Mouse (Mus musculus) spleen, adult 2 months (tissue): ENCODE data around the gene Best1.

Experiments used
- CTCF ChIP-seq: fragments of 200-500 bp; IDR thresholded peaks from 2 replicates; pipeline ENCODE4 v1.5.1; 2011; ENCODE audit warnings: mild to moderate bottlenecking, inconsistent platforms; ENCODE audit not compliant: insufficient read depth, insufficient read length, insufficient replicate concordance; ENCODE audit errors: extremely low read depth
- POLR2A ChIP-seq: fragments of 200-500 bp; IDR thresholded peaks from 2 replicates; pipeline ENCODE4 v1.6.1; 2011; ENCODE audit warnings: low read depth, low read length, inconsistent platforms

DNA sequence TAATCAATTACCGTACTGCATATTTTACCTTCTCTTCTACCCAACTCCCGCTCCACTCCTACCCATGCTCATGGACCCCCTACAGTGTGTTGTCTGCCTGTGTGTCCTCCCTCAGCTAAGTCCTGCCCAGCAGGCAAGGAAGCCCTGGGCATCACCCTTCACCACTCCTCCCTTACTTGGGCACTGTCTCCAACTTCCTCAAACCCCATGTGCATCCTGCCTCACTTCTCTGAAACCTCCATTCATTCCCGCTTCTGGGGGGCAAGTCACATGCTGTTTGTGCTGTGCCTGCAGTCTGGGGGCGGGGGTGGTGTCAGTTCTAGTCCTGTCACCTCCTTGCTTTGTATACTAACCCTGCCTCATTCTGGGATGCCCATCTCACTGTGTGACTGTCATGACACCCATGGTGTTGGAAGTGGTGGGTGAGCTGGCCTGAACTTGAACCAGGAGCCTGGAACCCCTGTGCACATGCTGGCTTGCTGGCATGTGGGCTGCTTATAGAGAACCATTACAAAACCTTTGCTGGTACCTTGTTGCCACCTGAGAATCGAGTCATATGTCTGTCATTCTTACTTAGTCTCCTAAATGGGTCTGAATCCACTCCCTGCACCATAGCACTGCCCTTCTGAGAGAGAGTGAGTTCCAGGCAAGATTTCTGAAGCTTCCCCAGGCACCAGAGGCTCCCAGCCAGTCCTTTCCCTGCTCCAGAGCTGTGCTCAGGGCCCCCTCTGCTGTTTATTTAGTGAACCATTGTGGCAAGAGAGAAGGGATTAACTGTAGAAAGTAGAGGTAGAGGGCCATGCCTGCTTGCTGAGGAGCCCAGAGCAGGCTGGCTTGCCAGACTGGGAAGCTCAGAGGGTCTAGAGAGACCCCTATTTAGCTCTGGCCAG lies 21.2 kb upstream of the Best1 start:
- no peak for TF ChIP-seq CTCF
- no peak for TF ChIP-seq POLR2A
